Mouse (Mus musculus) cortical plate, adult 2 months (tissue): ENCODE measurements around the gene Tuba1a.

Experiments used
- CTCF ChIP-seq: fragments of 200-500 bp; IDR thresholded peaks from 2 replicates; pipeline ENCODE4 v1.5.1; 2011; ENCODE audit warnings: mild to moderate bottlenecking, control low read depth, low read length; ENCODE audit not compliant: insufficient read depth; ENCODE audit errors: extremely low read depth
- POLR2A ChIP-seq: fragments of 200-500 bp; IDR thresholded peaks from 2 replicates; pipeline ENCODE4 v1.6.1; 2011; ENCODE audit warnings: mild to moderate bottlenecking, low read length, control low read depth; ENCODE audit not compliant: insufficient read depth; ENCODE audit errors: extremely low read depth

DNA sequence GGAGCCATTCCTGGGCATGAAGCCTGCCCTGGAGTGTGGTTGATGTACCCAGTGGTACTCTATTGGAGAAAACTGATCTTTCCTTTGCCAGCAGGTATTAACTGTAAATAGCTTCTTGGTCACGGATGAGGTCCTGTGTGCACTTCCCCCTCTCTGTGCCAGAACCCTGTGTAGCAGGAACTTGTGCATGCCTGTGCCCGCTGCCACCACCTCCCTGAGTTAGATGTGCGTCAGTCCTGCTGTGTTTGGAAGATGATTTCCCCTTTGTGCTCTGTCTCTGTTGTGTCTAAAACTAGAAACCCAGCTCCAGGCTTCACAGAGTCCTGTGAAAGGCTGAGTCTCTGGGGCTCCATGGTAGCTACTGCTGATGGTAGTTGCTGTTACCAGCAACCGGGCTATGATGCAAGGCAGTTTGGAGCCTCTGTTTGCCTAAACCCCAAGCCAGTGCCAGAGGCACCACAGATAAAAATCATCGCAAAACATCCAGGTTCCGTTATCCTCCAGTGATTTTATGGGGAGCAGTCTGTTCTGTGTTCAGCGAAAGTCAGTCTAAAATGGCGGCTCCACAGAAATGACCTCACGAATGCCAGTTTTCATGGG, 19.6 kb upstream of the Tuba1a start:
- TF ChIP-seq CTCF, result no peak
- no peak for TF ChIP-seq POLR2A
